Mouse (Mus musculus) MEL (cell line): Measurements from ENCODE around the gene Izumo1. TPM values are rescaled to one million over a fixed set of nuclear protein-coding genes. Genes with fewer than 3 reads are reported as not detected.

ENCODE experiments used
- DNase-seq: peaks from one replicate; pipeline ENCODE4 v3.0.0; 2011; ENCODE audit warnings: low read depth, low spot score
- H3K27ac ChIP-seq: 2 replicates; pipeline ENCODE4 v1.5.1; 2012; ENCODE audit warnings: low read depth, mild to moderate bottlenecking, control low read depth, low read length, moderate library complexity; ENCODE audit not compliant: control insufficient read depth
- H3K27me3 ChIP-seq, 2 experiments: fragments of 150-350 bp in 1 of 2; sonication (generic) in 1 of 2; 2 replicates each; pipeline ENCODE4 v1.6.1; 2012; ENCODE audit warnings: low read length in 2 of 2, mild to moderate bottlenecking in 2 of 2, improper control_type of control experiment in 1 of 2, moderate library complexity in 1 of 2; ENCODE audit not compliant: insufficient read depth in 2 of 2, control insufficient read depth in 1 of 2
- H3K36me3 ChIP-seq, 2 experiments: 2 replicates each; pipeline ENCODE4 v1.6.1; 2012 to 2014; ENCODE audit warnings: low read length in 2 of 2, improper control_type of control experiment in 1 of 2, inconsistent platforms in 1 of 2, mild to moderate bottlenecking in 1 of 2; ENCODE audit not compliant: insufficient read depth in 2 of 2, control insufficient read depth in 1 of 2
- H3K4me1 ChIP-seq, 2 experiments: fragments of 150-350 bp in 1 of 2; sonication (generic) in 1 of 2; 2 replicates each; pipeline ENCODE4 v1.6.1; 2012; ENCODE audit warnings: low read length in 2 of 2, improper control_type of control experiment in 1 of 2, mild to moderate bottlenecking in 1 of 2; ENCODE audit not compliant: insufficient read depth in 2 of 2, control insufficient read depth in 1 of 2
- H3K4me3 ChIP-seq, 2 experiments: fragments of 150-350 bp in 1 of 2; sonication (generic) in 1 of 2; 2 replicates each; pipeline ENCODE4 v1.5.1; 2012; ENCODE audit warnings: low read depth in 2 of 2, low read length in 2 of 2, mild to moderate bottlenecking in 2 of 2, moderate library complexity in 2 of 2, control low read depth in 1 of 2, improper control_type of control experiment in 1 of 2; ENCODE audit not compliant: control insufficient read depth in 1 of 2, insufficient read depth in 1 of 2
- H3K79me2 ChIP-seq: 2 replicates; pipeline ENCODE4 v1.6.1; 2012; ENCODE audit warnings: mild to moderate bottlenecking, low read length, moderate library complexity; ENCODE audit not compliant: control insufficient read depth, poor library complexity, insufficient read depth
- H3K9ac ChIP-seq: 2 replicates; pipeline ENCODE4 v1.6.1; 2012; ENCODE audit warnings: low read depth, mild to moderate bottlenecking, control low read depth, low read length, moderate library complexity; ENCODE audit not compliant: control insufficient read depth, poor library complexity, severe bottlenecking
- H3K9me3 ChIP-seq: fragments of 150-350 bp; sonication (generic); replicated peaks from 2 replicates; pipeline ENCODE4 v1.6.1; 2012; ENCODE audit warnings: mild to moderate bottlenecking, low read length, improper control_type of control experiment, moderate library complexity; ENCODE audit not compliant: insufficient read depth
- BHLHE40 ChIP-seq: IDR thresholded peaks from 2 replicates; pipeline ENCODE4 v1.6.1; 2012; ENCODE audit warnings: low read depth, mild to moderate bottlenecking, inconsistent platforms, low read length, improper control_type of control experiment, borderline replicate concordance
- E2F4 ChIP-seq: IDR thresholded peaks from 2 replicates; pipeline ENCODE4 v1.6.1; 2011; ENCODE audit warnings: low read depth, low read length, improper control_type of control experiment, borderline replicate concordance
- ELF1 ChIP-seq: IDR thresholded peaks from 2 replicates; pipeline ENCODE4 v1.6.1; 2014; ENCODE audit warnings: low read depth, mild to moderate bottlenecking, inconsistent platforms, low read length, improper control_type of control experiment, moderate library complexity
- HCFC1 ChIP-seq: IDR thresholded peaks from 2 replicates; pipeline ENCODE4 v1.6.1; 2012; ENCODE audit warnings: low read depth, mild to moderate bottlenecking, inconsistent platforms, low read length, improper control_type of control experiment, moderate library complexity
- JUND ChIP-seq: IDR thresholded peaks from 2 replicates; pipeline ENCODE4 v1.6.1; 2011; ENCODE audit warnings: low read depth, mild to moderate bottlenecking, improper control_type of control experiment, low read length
- MAX ChIP-seq: IDR thresholded peaks from 2 replicates; pipeline ENCODE4 v1.6.1; 2011; ENCODE audit warnings: low read length, improper control_type of control experiment
- MEF2A ChIP-seq: IDR thresholded peaks from 2 replicates; pipeline ENCODE4 v1.6.1; 2014; ENCODE audit warnings: low read depth, mild to moderate bottlenecking, inconsistent platforms, low read length, improper control_type of control experiment; ENCODE audit not compliant: poor library complexity, insufficient replicate concordance, severe bottlenecking; ENCODE audit errors: extremely low read depth
- MYC ChIP-seq: IDR thresholded peaks from 2 replicates; pipeline ENCODE4 v1.6.1; 2011; ENCODE audit warnings: low read depth, mild to moderate bottlenecking, low read length, improper control_type of control experiment, moderate library complexity
- NELFE ChIP-seq: IDR thresholded peaks from 2 replicates; pipeline ENCODE4 v1.6.1; 2011; ENCODE audit warnings: low read depth, low read length, improper control_type of control experiment
- NRF1 ChIP-seq: IDR thresholded peaks from 2 replicates; pipeline ENCODE4 v1.6.1; 2014; ENCODE audit warnings: low read depth, mild to moderate bottlenecking, inconsistent platforms, low read length, improper control_type of control experiment, moderate library complexity; ENCODE audit not compliant: poor library complexity, insufficient read depth, severe bottlenecking
- RAD21 ChIP-seq: IDR thresholded peaks from 2 replicates; pipeline ENCODE4 v1.6.1; 2011; ENCODE audit warnings: mild to moderate bottlenecking, low read depth, low read length, improper control_type of control experiment
- TBP ChIP-seq: IDR thresholded peaks from 2 replicates; pipeline ENCODE4 v1.8.0; 2011; ENCODE audit warnings: low read depth, low read length, improper control_type of control experiment
- TCF12 ChIP-seq: IDR thresholded peaks from 2 replicates; pipeline ENCODE4 v1.6.1; 2014; ENCODE audit warnings: low read depth, mild to moderate bottlenecking, inconsistent platforms, low read length, improper control_type of control experiment, moderate library complexity
- UBTF ChIP-seq: IDR thresholded peaks from 2 replicates; pipeline ENCODE4 v1.6.1; 2012; ENCODE audit warnings: low read depth, mild to moderate bottlenecking, inconsistent platforms, low read length, improper control_type of control experiment, moderate library complexity, borderline replicate concordance; ENCODE audit not compliant: insufficient read depth
- USF1 ChIP-seq: IDR thresholded peaks from 2 replicates; pipeline ENCODE4 v1.6.1; 2014; ENCODE audit warnings: low read depth, mild to moderate bottlenecking, inconsistent platforms, low read length, improper control_type of control experiment, moderate library complexity
- ZC3H11A ChIP-seq: IDR thresholded peaks from 2 replicates; pipeline ENCODE4 v1.6.1; 2012; ENCODE audit warnings: low read depth, mild to moderate bottlenecking, inconsistent platforms, low read length, improper control_type of control experiment
- ZMIZ1 ChIP-seq: IDR thresholded peaks from 2 replicates; pipeline ENCODE4 v1.6.1; 2012; ENCODE audit warnings: low read depth, mild to moderate bottlenecking, inconsistent platforms, low read length, improper control_type of control experiment, moderate library complexity
- polyA plus RNA-seq, 2 experiments: library from polyadenylated mRNA; stranded (reverse) in 1 of 2; unstranded in 1 of 2; fragments of >175 nt in 1 of 2; fragments of >200 nt in 1 of 2; gene quantifications; 2 replicates each; pipeline versions ENCODE4 v1.2.1 to v1.2.4; 2012; ENCODE audit warnings: low replicate concordance in 2 of 2, low read depth in 1 of 2; ENCODE audit not compliant: insufficient read length in 2 of 2, insufficient read depth in 1 of 2, missing spikeins in 1 of 2
- total RNA-seq: library from RNA; depleted of rRNA; stranded (reverse); fragments of 300-350 nt; gene quantifications from 2 replicates; pipeline ENCODE4 v1.2.3, GENCODE M21; 2012

The Izumo1 gene
- total and polyA plus RNA-seq, 3 experiments: 0.04 TPM; not detected in 2

GRCm38 (mm10) chr7:45605704-45606289 is 15.8 kb upstream of the Izumo1 start:
- DNase-seq: no peak
- no peaks in the 10 kb centered on the region for H3K79me2 ChIP-seq
- H3K4me1 ChIP-seq: peaks cover 2 to 5% of the 10 kb centered on the region in 2 experiments; a peak in 3 of 4 replicates
- H3K9me3 ChIP-seq: no peaks in the 10 kb centered on the region
- H3K27ac ChIP-seq: no peak overlapping the region
- H3K27me3 ChIP-seq: no peaks in the 10 kb centered on the region
- no peak for TF ChIP-seq HCFC1
- TF ChIP-seq NELFE: no peak
- no peak for TF ChIP-seq USF1
- TF ChIP-seq MEF2A: no peak
- TF ChIP-seq MYC: no peak
- TF ChIP-seq TBP: no peak
- no peak for TF ChIP-seq ZMIZ1
- TF ChIP-seq RAD21: no peak
- TF ChIP-seq BHLHE40: no peak
- no peak for TF ChIP-seq JUND
- TF ChIP-seq ELF1: no peak
- TF ChIP-seq NRF1: no peak
- TF ChIP-seq E2F4: no peak
- no peak for TF ChIP-seq UBTF
- no peak overlapping the region for H3K4me3 ChIP-seq
- peaks cover 0 to 2% of the 10 kb centered on the region in 2 experiments; a peak in 2 of 4 replicates for H3K36me3 ChIP-seq
- H3K9ac ChIP-seq: no peak overlapping the region

GRCm38 (mm10) chr7:45609511-45609910 is 12.1 kb upstream of the Izumo1 start:
- H3K36me3 ChIP-seq: peaks cover 0 to 4% of the 10 kb centered on the region in 2 experiments; a peak in 2 of 4 replicates
- no peak overlapping the region for H3K9ac ChIP-seq
- no peak overlapping the region for H3K4me3 ChIP-seq
- no peak for DNase-seq
- peaks cover 3 to 13% of the 10 kb centered on the region in 2 experiments; a peak in 3 of 4 replicates for H3K4me1 ChIP-seq
- TF ChIP-seq HCFC1 (no peak), MAX (no peak), MYC (no peak), TCF12 (no peak), ZC3H11A (no peak)
- no peaks in the 10 kb centered on the region for H3K9me3 ChIP-seq
- H3K79me2 ChIP-seq: no peaks in the 10 kb centered on the region
- no peak overlapping the region for H3K27ac ChIP-seq
- H3K27me3 ChIP-seq: no peaks in the 10 kb centered on the region
